Mouse (Mus musculus) megakaryocyte, embryonic 14.5 days (primary cell): ENCODE measurements around the gene Lca5l. TPM values are rescaled to one million over a fixed set of nuclear protein-coding genes. Genes with fewer than 3 reads are reported as not detected.

Experiments
- H3K27me3 ChIP-seq: replicated peaks from 2 replicates; pipeline ENCODE3; 2012; ENCODE audit warnings: inconsistent platforms
- H3K36me3 ChIP-seq: replicated peaks from 2 replicates; pipeline ENCODE3; 2012; ENCODE audit warnings: low read length, inconsistent platforms, mixed read lengths
- H3K4me1 ChIP-seq: 2 replicates; pipeline ENCODE4 v1.6.1; 2012; ENCODE audit warnings: inconsistent platforms
- H3K4me3 ChIP-seq: replicated peaks from 2 replicates; pipeline ENCODE3; 2012; ENCODE audit warnings: moderate library complexity, mild to moderate bottlenecking, inconsistent platforms
- H3K9me3 ChIP-seq: 2 replicates; pipeline ENCODE4 v1.6.1; 2012; ENCODE audit warnings: inconsistent platforms
- FLI1 ChIP-seq: IDR thresholded peaks from 2 replicates; pipeline ENCODE4 v1.6.1; 2012; ENCODE audit warnings: low read length, inconsistent platforms, mixed read lengths
- GATA1 ChIP-seq: IDR thresholded peaks from 3 replicates; pipeline ENCODE4 v1.6.1; 2012; ENCODE audit warnings: mixed read lengths, low read length, inconsistent platforms, borderline replicate concordance
- polyA plus RNA-seq: library from polyadenylated mRNA; stranded (reverse); fragments of >175 nt; gene quantifications from 2 replicates; pipeline ENCODE4 v1.2.3, GENCODE M21; 2012; ENCODE audit warnings: low replicate concordance; ENCODE audit not compliant: insufficient read depth

Gene Lca5l
- polyA plus RNA-seq, 1 experiment = not detected

DNA sequence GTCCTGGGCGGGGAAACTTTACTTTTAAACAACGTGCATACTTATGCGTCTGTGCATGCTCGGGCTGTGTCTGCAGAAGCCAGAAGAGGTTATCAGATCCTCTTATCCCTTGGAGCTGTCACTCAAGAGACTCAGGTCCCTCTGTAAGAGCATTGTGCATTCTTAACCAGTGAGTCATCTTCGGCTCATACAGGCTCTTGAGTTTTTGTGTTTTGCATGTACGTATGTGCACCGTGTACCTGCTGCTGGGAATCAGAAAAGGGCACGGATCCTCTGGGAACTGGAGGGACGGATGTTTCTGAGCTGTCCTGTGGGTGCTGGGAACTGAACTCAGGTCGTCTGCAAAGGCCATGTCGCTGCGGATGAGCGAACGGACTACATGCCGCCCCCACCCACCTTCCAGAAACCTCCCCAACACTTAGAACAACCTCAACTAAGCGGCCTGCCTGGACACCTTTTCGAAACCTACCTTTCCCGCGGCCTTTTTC lies 65.3 kb downstream of the Lca5l start:
- Histone ChIP-seq H3K9me3 (no peaks in the 10 kb centered on the region), H3K4me1 (peaks cover 34% of the 10 kb centered on the region), H3K27me3 (peaks cover 33% of the 10 kb centered on the region), H3K4me3 (peak overlapping the region; percentile 94), H3K36me3 (peaks cover 35% of the 10 kb centered on the region)
- no peak for TF ChIP-seq GATA1
- no peak for TF ChIP-seq FLI1

GRCm38 (mm10) chr16:96120022-96120623 lies 71.9 kb downstream of the Lca5l start:
- TF ChIP-seq GATA1 = no peak
- TF ChIP-seq FLI1 = no peak
- no peaks in the 10 kb centered on the region for H3K4me1 ChIP-seq
- peaks cover 5% of the 10 kb centered on the region for H3K27me3 ChIP-seq
- peaks cover 37% of the 10 kb centered on the region for H3K36me3 ChIP-seq
- no peak overlapping the region for H3K4me3 ChIP-seq
- no peaks in the 10 kb centered on the region for H3K9me3 ChIP-seq

GRCm38 (mm10) chr16:96114729-96115128 lies 77.3 kb downstream of the Lca5l start:
- H3K4me1 ChIP-seq = no peaks in the 10 kb centered on the region
- TF ChIP-seq FLI1 = no peak
- TF ChIP-seq GATA1 = no peak
- H3K27me3 ChIP-seq = peaks cover 12% of the 10 kb centered on the region
- H3K36me3 ChIP-seq = no peaks in the 10 kb centered on the region
- no peak overlapping the region for H3K4me3 ChIP-seq
- no peaks in the 10 kb centered on the region for H3K9me3 ChIP-seq

GRCm38 (mm10) chr16:96112769-96113168 lies 79.3 kb downstream of the Lca5l start:
- no peak for TF ChIP-seq FLI1
- TF ChIP-seq GATA1 = no peak
- H3K4me1 ChIP-seq = no peaks in the 10 kb centered on the region

DNA sequence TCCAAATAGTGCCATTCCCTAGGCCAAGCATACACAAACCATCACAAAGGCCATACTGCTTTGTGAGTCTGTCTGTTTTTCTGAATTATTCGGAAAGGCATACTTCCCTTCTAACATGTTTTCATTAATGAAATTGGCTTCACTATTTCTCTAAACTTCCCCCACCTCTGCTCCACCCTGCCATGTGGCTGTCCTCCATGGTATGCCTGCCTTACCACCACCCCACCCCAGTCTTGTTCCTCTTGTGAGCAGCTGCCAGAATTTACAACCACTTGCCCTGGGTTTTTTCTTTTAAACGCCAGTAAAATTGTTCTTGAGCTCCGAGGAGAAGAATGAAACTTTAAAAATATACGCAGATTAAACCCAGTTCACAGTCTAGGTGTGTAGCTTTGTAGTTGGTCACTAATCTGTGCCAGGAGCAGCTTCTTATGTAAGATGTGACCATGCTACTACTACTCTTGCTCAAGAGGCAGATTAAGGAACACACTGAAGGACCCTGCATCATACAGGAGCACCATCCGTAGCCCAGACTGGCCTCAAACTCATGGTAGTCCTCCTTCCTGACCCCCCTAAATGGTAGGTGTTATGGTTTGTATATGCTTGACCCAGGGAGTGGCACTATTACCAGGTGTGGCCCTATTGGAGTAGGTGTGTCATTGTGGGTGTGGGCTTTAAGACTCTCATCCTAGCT lies 81.3 kb downstream of the Lca5l start:
- Histone ChIP-seq H3K27me3 (peaks cover 18% of the 10 kb centered on the region), H3K9me3 (peaks cover 29% of the 10 kb centered on the region), H3K36me3 (no peaks in the 10 kb centered on the region), H3K4me1 (no peaks in the 10 kb centered on the region), H3K4me3 (no peak overlapping the region)
- no peak for TF ChIP-seq GATA1

More at GRCm38 (mm10) chr16:96112769-96113168, 79.3 kb downstream of the Lca5l start:
- no peaks in the 10 kb centered on the region for H3K36me3 ChIP-seq
- peaks cover 15% of the 10 kb centered on the region for H3K27me3 ChIP-seq
- peaks cover 14% of the 10 kb centered on the region for H3K9me3 ChIP-seq
- H3K4me3 ChIP-seq = no peak overlapping the region

- no peak for TF ChIP-seq FLI1
- no peak for TF ChIP-seq GATA1
These were observed 82.4 kb downstream of the Lca5l start for GRCm38 (mm10) chr16:96109673-96110072.

More at GRCm38 (mm10) chr16:96109673-96110072, 82.4 kb downstream of the Lca5l start:
- Histone ChIP-seq H3K4me3 (no peak overlapping the region), H3K36me3 (no peaks in the 10 kb centered on the region), H3K27me3 (peaks cover 20% of the 10 kb centered on the region), H3K4me1 (no peaks in the 10 kb centered on the region), H3K9me3 (peaks cover 29% of the 10 kb centered on the region)

Other genes starting within 250 kb of the Lca5l start
- 4.7 and 55.1 TPM in 2 replicates for gene Psmg1, start 201.3 kb downstream of the Lca5l start, polyA plus RNA-seq
- gene Brwd1, start 109.7 kb downstream of the Lca5l start, polyA plus RNA-seq = 1.5 and 3.6 TPM in 2 replicates
- 9.3 and 59.4 TPM in 2 replicates for gene Hmgn1, start 64.5 kb downstream of the Lca5l start, polyA plus RNA-seq
- gene Wrb, start 46.9 kb downstream of the Lca5l start, polyA plus RNA-seq = 4.1 TPM in 1 of 2 replicates, not detected in the other
- 2.8 TPM in 1 of 2 replicates, not detected in the other for gene Sh3bgr, start 8.2 kb upstream of the Lca5l start, polyA plus RNA-seq
- 0.42 TPM in 1 of 2 replicates, not detected in the other for gene B3galt5, start 43.5 kb upstream of the Lca5l start, polyA plus RNA-seq